Mouse (Mus musculus): ENCODE results near the gene Angptl4. TPM values are rescaled to one million over a fixed set of nuclear protein-coding genes. Genes with fewer than 3 reads are reported as not detected.
"Not testable (repeated sequence)": the region's sequence is repeated elsewhere in the genome, so short reads cannot be mapped to it uniquely, and the experiment has no call there.

Angptl4 gene
- polyA plus RNA-seq, 1 experiment from 2014 or later: 55.9 TPM

GRCm38 (mm10) chr17:33751181-33751580, 30.4 kb downstream of the Angptl4 start:
- no peak overlapping the region for H3K9ac ChIP-seq
- H3K27me3 ChIP-seq: no peaks in the 10 kb centered on the region
- H3K4me3 ChIP-seq: no peak overlapping the region
- H3K36me3 ChIP-seq: peaks cover 59% of the 10 kb centered on the region
- ATAC-seq (ENCODE audit: low FRiP score, low read depth): no peak
- no peak overlapping the region for H3K27ac ChIP-seq
- peaks cover 26% of the 10 kb centered on the region for H3K4me1 ChIP-seq
- no peak overlapping the region for H3K4me2 ChIP-seq (replicated peaks)
- H3K9me3 ChIP-seq: no peaks in the 10 kb centered on the region

- Histone ChIP-seq H3K4me1 (peaks cover 11% of the 10 kb centered on the region), H3K36me3 (peaks cover 72% of the 10 kb centered on the region), H3K27me3 (no peaks in the 10 kb centered on the region), H3K4me3 (no peak overlapping the region), H3K9ac (no peak overlapping the region), H3K27ac (no peak overlapping the region), H3K9me3 (no peaks in the 10 kb centered on the region), H3K4me2 (replicated peaks) (no peak overlapping the region)
- 93% methylated on average over 5 of the region's 5 CpGs for WGBS
- no peak for ATAC-seq (ENCODE audit: low FRiP score, low read depth)
These were observed 32.2 kb downstream of the Angptl4 start for GRCm38 (mm10) chr17:33749451-33749850.

GRCm38 (mm10) chr17:33746011-33746410, 35.6 kb downstream of the Angptl4 start:
- ATAC-seq (ENCODE audit: low FRiP score, low read depth): no peak
- H3K36me3 ChIP-seq: peaks cover 56% of the 10 kb centered on the region

DNA sequence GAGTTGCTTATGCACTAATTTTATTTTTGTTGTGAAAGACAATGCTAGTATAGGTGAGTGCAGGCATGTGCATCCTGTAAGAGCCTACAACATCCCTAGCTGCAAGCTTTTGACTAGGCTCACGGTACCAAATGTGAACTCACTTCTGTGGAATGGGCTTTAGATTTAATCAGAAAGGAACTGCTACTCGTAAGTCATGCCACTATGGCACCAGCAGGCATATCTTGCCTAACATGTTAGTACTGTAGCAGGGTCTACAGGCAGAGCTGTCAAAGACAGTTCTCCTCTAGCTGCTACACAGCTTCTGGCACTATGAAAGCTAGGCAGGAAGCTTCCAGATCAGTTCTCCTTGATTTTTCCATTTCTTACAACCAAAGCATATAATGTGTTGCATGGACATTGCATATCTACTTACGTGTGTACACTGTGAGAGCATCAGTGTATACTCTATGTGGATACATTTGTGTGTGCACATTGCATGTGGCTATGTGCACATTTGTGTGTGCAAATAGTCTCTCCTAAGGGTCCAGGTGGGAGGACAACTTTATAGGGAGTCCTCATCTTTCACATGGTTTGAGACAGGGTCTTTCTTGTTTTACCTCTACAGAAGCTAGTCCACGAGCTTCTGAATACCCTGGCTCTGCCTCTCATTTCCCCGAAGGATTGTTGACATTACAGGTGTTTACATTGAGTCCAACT, 36.8 kb downstream of the Angptl4 start:
- Histone ChIP-seq H3K9ac (no peak overlapping the region), H3K36me3 (peaks cover 44% of the 10 kb centered on the region), H3K9me3 (0 out of 2 replicates have a peak, but pooled peaks cover 4% of the 10 kb centered on the region), H3K27me3 (no peaks in the 10 kb centered on the region), H3K27ac (no peak overlapping the region), H3K4me1 (no peaks in the 10 kb centered on the region), H3K4me2 (replicated peaks) (no peak overlapping the region), H3K4me3 (no peak overlapping the region)
- WGBS: 89% methylated on average over 5 of the region's 5 CpGs
- no peak for ATAC-seq (ENCODE audit: low FRiP score, low read depth)

More at GRCm38 (mm10) chr17:33746011-33746410, 35.6 kb downstream of the Angptl4 start:
- H3K4me1 ChIP-seq: no peaks in the 10 kb centered on the region
- H3K4me3 ChIP-seq: no peak overlapping the region
- H3K4me2 ChIP-seq (replicated peaks): no peak overlapping the region
- H3K27ac ChIP-seq: no peak overlapping the region
- H3K9ac ChIP-seq: no peak overlapping the region
- WGBS: 74% methylated on average over 2 of the region's 2 CpGs
- H3K9me3 ChIP-seq: 0 out of 2 replicates have a peak, but pooled peaks cover 4% of the 10 kb centered on the region
- H3K27me3 ChIP-seq: no peaks in the 10 kb centered on the region

DNA sequence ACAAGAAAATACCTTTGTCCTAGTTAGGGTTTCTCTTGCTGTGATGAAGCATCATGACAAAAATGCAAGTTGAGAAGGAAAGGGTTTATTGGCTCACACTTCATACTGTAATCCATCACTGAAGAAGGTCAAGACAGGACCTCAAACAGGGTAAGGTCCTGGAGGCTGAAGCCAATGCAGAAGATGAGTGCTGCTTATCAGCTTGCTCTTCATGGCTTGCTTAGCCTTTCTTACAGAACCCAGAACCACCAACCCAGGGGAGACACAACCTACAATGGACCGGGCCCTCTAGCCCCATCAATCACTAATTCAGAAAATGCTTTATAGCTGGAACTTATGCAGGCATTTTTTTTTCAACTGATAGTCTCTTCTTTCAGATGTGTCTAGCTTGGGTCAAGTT, 39.2 kb downstream of the Angptl4 start:
- Histone ChIP-seq H3K27ac (no peak overlapping the region), H3K27me3 (no peaks in the 10 kb centered on the region), H3K4me3 (no peak overlapping the region), H3K36me3 (peaks cover 21% of the 10 kb centered on the region), H3K9me3 (0 out of 2 replicates have a peak, but pooled peaks cover 4% of the 10 kb centered on the region), H3K9ac (no peak overlapping the region), H3K4me1 (no peaks in the 10 kb centered on the region), H3K4me2 (replicated peaks) (no peak overlapping the region)
- no peak for ATAC-seq (ENCODE audit: low FRiP score, low read depth)
- WGBS: 100% methylated on average over 1 of the region's 1 CpGs

GRCm38 (mm10) chr17:33733526-33733925, 48.1 kb downstream of the Angptl4 start:
- not testable (repeated sequence) for H3K4me1 ChIP-seq; H3K4me3 ChIP-seq; H3K36me3 ChIP-seq; H3K27me3 ChIP-seq; ATAC-seq (ENCODE audit: low FRiP score, low read depth); H3K9ac ChIP-seq; H3K27ac ChIP-seq; H3K4me2 ChIP-seq (replicated peaks); H3K9me3 ChIP-seq
- WGBS: 81% methylated on average over 10 of the region's 10 CpGs

- H3K27me3 ChIP-seq; H3K4me2 ChIP-seq (replicated peaks); H3K36me3 ChIP-seq; H3K4me1 ChIP-seq; H3K27ac ChIP-seq; ATAC-seq (ENCODE audit: low FRiP score, low read depth); H3K9ac ChIP-seq; H3K9me3 ChIP-seq; H3K4me3 ChIP-seq: not testable (repeated sequence)
- 74% methylated on average over 9 of the region's 9 CpGs for whole genome bisulfite sequencing
These were observed 49.0 kb downstream of the Angptl4 start for GRCm38 (mm10) chr17:33732556-33733083.

- H3K36me3 ChIP-seq: no peaks in the 10 kb centered on the region
- H3K9me3 ChIP-seq: no peaks in the 10 kb centered on the region
- no peak overlapping the region for H3K4me3 ChIP-seq
- no peak overlapping the region for H3K27ac ChIP-seq
- no peaks in the 10 kb centered on the region for H3K4me1 ChIP-seq
- WGBS: 57% methylated on average over 2 of the region's 2 CpGs
- no peak overlapping the region for H3K9ac ChIP-seq
- no peaks in the 10 kb centered on the region for H3K27me3 ChIP-seq
- H3K4me2 ChIP-seq (replicated peaks): no peak overlapping the region
- ATAC-seq (ENCODE audit: low FRiP score, low read depth): no peak
These were observed 52.4 kb downstream of the Angptl4 start for GRCm38 (mm10) chr17:33729215-33729614.

- H3K9me3 ChIP-seq: no peaks in the 10 kb centered on the region
- no peak overlapping the region for H3K4me2 ChIP-seq (replicated peaks)
- no peak for ATAC-seq (ENCODE audit: low FRiP score, low read depth)
- no peak overlapping the region for H3K4me3 ChIP-seq
- H3K36me3 ChIP-seq: no peaks in the 10 kb centered on the region
- no peaks in the 10 kb centered on the region for H3K4me1 ChIP-seq
- 76% methylated on average over 2 of the region's 2 CpGs for WGBS
- H3K9ac ChIP-seq: no peak overlapping the region
- no peak overlapping the region for H3K27ac ChIP-seq
- no peaks in the 10 kb centered on the region for H3K27me3 ChIP-seq
These were observed 53.2 kb downstream of the Angptl4 start for GRCm38 (mm10) chr17:33728396-33728795.

Other genes with a start within 250 kb of the Angptl4 start
- 3.5 and 3.7 TPM in 2 replicates for gene Myo1f, start 226.1 kb downstream of the Angptl4 start, polyA plus RNA-seq (2015; fragmentation: Nextera tagmentation; extraction: Ambion mirVana)
- gene Zfp414, start 152.7 kb downstream of the Angptl4 start, polyA plus RNA-seq (2015; fragmentation: Nextera tagmentation; extraction: Ambion mirVana): 51.4 and 53.7 TPM in 2 replicates
- 0.65 and 0.68 TPM in 2 replicates for gene Pram1, start 143.8 kb downstream of the Angptl4 start, polyA plus RNA-seq (2015; fragmentation: Nextera tagmentation; extraction: Ambion mirVana)
- 379 and 395 TPM in 2 replicates for gene Hnrnpm, start 95.0 kb downstream of the Angptl4 start, polyA plus RNA-seq (2015; fragmentation: Nextera tagmentation; extraction: Ambion mirVana)
- 49.3 and 50.9 TPM in 2 replicates for gene March2, start 63.2 kb downstream of the Angptl4 start, polyA plus RNA-seq (2015; fragmentation: Nextera tagmentation; extraction: Ambion mirVana)
- 325 and 332 TPM in 2 replicates for gene Rab11b, start 21.3 kb downstream of the Angptl4 start, polyA plus RNA-seq (2015; fragmentation: Nextera tagmentation; extraction: Ambion mirVana)
- 27.6 and 29.1 TPM in 2 replicates for gene Kank3, start 28.7 kb upstream of the Angptl4 start, polyA plus RNA-seq (2015; fragmentation: Nextera tagmentation; extraction: Ambion mirVana)
- 962 and 978 TPM in 2 replicates for gene Rps28, start 42.7 kb upstream of the Angptl4 start, polyA plus RNA-seq (2015; fragmentation: Nextera tagmentation; extraction: Ambion mirVana)
- gene Ndufa7, start 42.7 kb upstream of the Angptl4 start, polyA plus RNA-seq (2015; fragmentation: Nextera tagmentation; extraction: Ambion mirVana): 454 and 498 TPM in 2 replicates
- 67.0 and 69.7 TPM in 2 replicates for gene Cd320, start 61.3 kb upstream of the Angptl4 start, polyA plus RNA-seq (2015; fragmentation: Nextera tagmentation; extraction: Ambion mirVana)
- gene Gm7029, start 92.0 kb upstream of the Angptl4 start, polyA plus RNA-seq (2015; fragmentation: Nextera tagmentation; extraction: Ambion mirVana): not detected in 2 replicates
- gene Kifc1, start 108.8 kb upstream of the Angptl4 start, polyA plus RNA-seq (2015; fragmentation: Nextera tagmentation; extraction: Ambion mirVana): 8.1 and 10.0 TPM in 2 replicates
- gene Platr17, start 123.3 kb upstream of the Angptl4 start, polyA plus RNA-seq (2015; fragmentation: Nextera tagmentation; extraction: Ambion mirVana): 0.27 and 0.55 TPM in 2 replicates
- gene Daxx, start 127.6 kb upstream of the Angptl4 start, polyA plus RNA-seq (2015; fragmentation: Nextera tagmentation; extraction: Ambion mirVana): 59.6 and 65.4 TPM in 2 replicates
- gene Tapbp, start 134.1 kb upstream of the Angptl4 start, polyA plus RNA-seq (2015; fragmentation: Nextera tagmentation; extraction: Ambion mirVana): 27.4 and 28.4 TPM in 2 replicates
- gene Zbtb22, start 134.1 kb upstream of the Angptl4 start, polyA plus RNA-seq (2015; fragmentation: Nextera tagmentation; extraction: Ambion mirVana): 16.3 and 16.6 TPM in 2 replicates
- 54.2 and 59.2 TPM in 2 replicates for gene Rgl2, start 147.7 kb upstream of the Angptl4 start, polyA plus RNA-seq (2015; fragmentation: Nextera tagmentation; extraction: Ambion mirVana)
- 167 and 171 TPM in 2 replicates for gene Pfdn6, start 158.5 kb upstream of the Angptl4 start, polyA plus RNA-seq (2015; fragmentation: Nextera tagmentation; extraction: Ambion mirVana)
- 35.4 and 37.0 TPM in 2 replicates for gene Wdr46, start 158.8 kb upstream of the Angptl4 start, polyA plus RNA-seq (2015; fragmentation: Nextera tagmentation; extraction: Ambion mirVana)
- gene B3galt4, start 169.7 kb upstream of the Angptl4 start, polyA plus RNA-seq (2015; fragmentation: Nextera tagmentation; extraction: Ambion mirVana): 8.0 and 9.2 TPM in 2 replicates
- 46.8 and 49.4 TPM in 2 replicates for gene Vps52, start 174.0 kb upstream of the Angptl4 start, polyA plus RNA-seq (2015; fragmentation: Nextera tagmentation; extraction: Ambion mirVana)
- 1,649 and 1,723 TPM in 2 replicates for gene Rps18, start 174.2 kb upstream of the Angptl4 start, polyA plus RNA-seq (2015; fragmentation: Nextera tagmentation; extraction: Ambion mirVana)
- 7.3 and 12.2 TPM in 2 replicates for gene H2-K1, start 218.5 kb upstream of the Angptl4 start, polyA plus RNA-seq (2015; fragmentation: Nextera tagmentation; extraction: Ambion mirVana)
- gene Ring1, start 242.8 kb upstream of the Angptl4 start, polyA plus RNA-seq (2015; fragmentation: Nextera tagmentation; extraction: Ambion mirVana): 19.1 and 19.8 TPM in 2 replicates
- gene H2-Ke6, start 246.2 kb upstream of the Angptl4 start, polyA plus RNA-seq (2015; fragmentation: Nextera tagmentation; extraction: Ambion mirVana): 50.0 and 59.4 TPM in 2 replicates
- gene Slc39a7, start 249.9 kb upstream of the Angptl4 start, polyA plus RNA-seq (2015; fragmentation: Nextera tagmentation; extraction: Ambion mirVana): 237 and 244 TPM in 2 replicates
- gene Rxrb, start 250.0 kb upstream of the Angptl4 start, polyA plus RNA-seq (2015; fragmentation: Nextera tagmentation; extraction: Ambion mirVana): 56.1 and 59.1 TPM in 2 replicates

Measured in limb, embryonic 13.5 days (tissue).